Mouse (Mus musculus) neural tube, postnatal 0 days (tissue): ENCODE data around the gene Grk1. TPM values are rescaled to one million over a fixed set of nuclear protein-coding genes. Genes with fewer than 3 reads are reported as not detected.

Source experiments
- polyA plus RNA-seq: library from polyadenylated mRNA; unstranded; fragments of >200 nt; fragmentation: Nextera tagmentation; extraction: Ambion mirVana; gene quantifications from 2 replicates; pipeline ENCODE4 v1.2.1, GENCODE M21; 2015

Grk1 gene
- 0.03 TPM in 1 of 2 replicates, not detected in the other for polyA plus RNA-seq

DNA sequence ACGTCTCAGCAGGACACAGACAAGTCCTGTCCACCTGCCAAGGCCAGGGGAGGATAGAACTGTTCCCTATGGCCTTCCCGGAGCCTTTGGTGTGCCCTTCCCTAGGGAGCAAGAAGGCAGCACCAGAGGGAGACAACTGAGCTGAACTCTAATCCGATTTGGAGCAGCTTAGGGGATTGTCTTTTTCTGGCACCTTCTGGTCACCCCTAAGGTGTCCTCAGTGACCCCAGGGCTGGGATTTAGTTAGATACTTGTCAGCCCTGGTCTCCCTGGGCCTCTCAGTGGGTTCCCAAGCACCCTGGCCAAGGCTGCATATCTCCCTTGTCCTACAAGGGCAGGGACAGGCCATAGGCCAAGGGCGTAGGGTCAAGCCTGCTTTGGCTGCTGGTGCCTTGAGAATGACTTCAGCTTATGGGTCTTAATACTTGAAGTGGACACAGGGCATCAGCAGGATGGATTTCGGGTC is at the start of gene Grk1:
Gene Grk1, plus strand, starts transcription at position 416 of the 466 bp plus-strand sequence.

DNA sequence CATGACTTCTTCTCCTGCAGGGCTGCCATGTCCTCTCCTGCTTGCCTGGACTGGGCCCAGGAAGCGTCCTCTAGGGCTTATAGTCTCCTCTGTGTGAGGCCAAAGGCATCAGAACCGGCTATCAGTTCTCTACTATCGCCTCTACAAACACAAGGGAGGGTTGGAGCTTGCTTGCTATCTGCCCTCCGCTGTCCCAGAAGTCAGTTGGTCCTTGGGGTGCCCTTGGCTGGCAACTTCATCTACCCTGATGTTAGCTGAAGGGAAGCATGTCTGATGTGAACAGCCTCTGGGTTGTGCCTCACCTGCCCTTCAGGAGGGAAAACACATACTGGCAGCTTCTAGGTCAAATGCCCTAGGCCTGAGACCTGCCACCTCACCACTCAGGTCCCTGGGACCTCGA is 8.2 kb upstream of the Grk1 start, which contains the start of gene Atp4b:
Gene Atp4b, minus strand, starts transcription at position 101 of the 400 bp plus-strand sequence.

DNA sequence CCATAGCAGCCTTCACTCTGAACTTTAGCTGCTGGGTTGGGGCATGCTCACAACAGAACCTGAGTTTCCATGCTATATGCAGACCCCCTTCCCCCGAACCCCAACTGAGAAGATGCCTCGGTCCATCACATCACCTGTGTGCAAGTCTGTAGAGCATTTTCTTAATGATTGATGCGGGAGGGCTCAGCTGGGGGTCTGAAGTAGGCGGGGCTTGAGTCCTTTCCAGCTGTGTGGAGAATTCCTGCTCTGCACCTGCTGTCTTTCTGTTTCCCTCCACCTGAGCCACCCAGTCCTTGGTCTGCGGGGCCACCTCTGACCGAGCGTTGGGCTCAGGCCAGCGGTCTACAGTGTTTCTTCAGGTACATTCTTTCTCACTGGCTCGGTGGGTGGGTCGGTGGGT is 30.0 kb downstream of the Grk1 start, which contains the start of gene Tmem255b:
Gene Tmem255b, plus strand, starts transcription at position 301 of the 400 bp plus-strand sequence.

Other genes with a start within 250 kb of the Grk1 start
- 395 and 409 TPM in 2 replicates for gene Lamp1, start 245.9 kb upstream of the Grk1 start, polyA plus RNA-seq
- gene Grtp1, start 204.5 kb upstream of the Grk1 start, polyA plus RNA-seq: 19.1 and 19.8 TPM in 2 replicates
- gene Adprhl1, start 150.9 kb upstream of the Grk1 start, polyA plus RNA-seq: 0.48 and 1.1 TPM in 2 replicates
- 24.0 and 28.9 TPM in 2 replicates for gene Dcun1d2, start 117.0 kb upstream of the Grk1 start, polyA plus RNA-seq
- 38.1 and 38.7 TPM in 2 replicates for gene Tmco3, start 116.9 kb upstream of the Grk1 start, polyA plus RNA-seq
- 73.7 TPM in 2 replicates for gene Tfdp1, start 66.3 kb upstream of the Grk1 start, polyA plus RNA-seq
- not detected in 2 replicates for gene Atp4b, start 8.3 kb upstream of the Grk1 start, polyA plus RNA-seq
- gene Tmem255b, start 30.1 kb downstream of the Grk1 start, polyA plus RNA-seq: 6.6 and 7.2 TPM in 2 replicates
- gene Gas6, start 89.4 kb downstream of the Grk1 start, polyA plus RNA-seq: 89.7 and 89.9 TPM in 2 replicates
- gene 1700029H14Rik, start 157.4 kb downstream of the Grk1 start, polyA plus RNA-seq: not detected in 2 replicates